Mouse (Mus musculus) spleen, postnatal 4 days (tissue): ENCODE data around the gene Osbpl6.

ENCODE experiments used
- DNase-seq, 2 experiments: peaks; one replicate each; pipeline ENCODE4 v3.0.0; 2022; ENCODE audit warnings: low spot score in 2 of 2

Gene Osbpl6

GRCm38 (mm10) chr2:76498891-76499290, 92.6 kb downstream of the Osbpl6 start:
- no peak for DNase-seq

- DNase-seq, result no peak
Observed at GRCm38 (mm10) chr2:76504122-76504839, 98.0 kb downstream of the Osbpl6 start.

GRCm38 (mm10) chr2:76504989-76505388, 98.7 kb downstream of the Osbpl6 start:
- DNase-seq, result no peak

- no peak for DNase-seq
Observed at GRCm38 (mm10) chr2:76511281-76511721, 105.0 kb downstream of the Osbpl6 start.

- DNase-seq, result no peak
Observed at GRCm38 (mm10) chr2:76512133-76512532, 105.8 kb downstream of the Osbpl6 start.

- no peak for DNase-seq
Observed at GRCm38 (mm10) chr2:76512888-76513287, 106.6 kb downstream of the Osbpl6 start.

GRCm38 (mm10) chr2:76513296-76513695, 107.0 kb downstream of the Osbpl6 start:
- DNase-seq, result no peak

- no peak for DNase-seq
Observed at GRCm38 (mm10) chr2:76517471-76517870, 111.2 kb downstream of the Osbpl6 start.

GRCm38 (mm10) chr2:76518407-76519063, 112.2 kb downstream of the Osbpl6 start:
- no peak for DNase-seq

GRCm38 (mm10) chr2:76521585-76521984, 115.3 kb downstream of the Osbpl6 start:
- no peak for DNase-seq

- DNase-seq, result no peak
Observed at GRCm38 (mm10) chr2:76524451-76524850, 118.1 kb downstream of the Osbpl6 start.

GRCm38 (mm10) chr2:76525645-76526044, 119.3 kb downstream of the Osbpl6 start:
- DNase-seq, result no peak

GRCm38 (mm10) chr2:76532490-76533126, 126.3 kb downstream of the Osbpl6 start:
- no peak for DNase-seq

GRCm38 (mm10) chr2:76534932-76535331, 128.6 kb downstream of the Osbpl6 start:
- DNase-seq, result no peak

GRCm38 (mm10) chr2:76541900-76542299, 135.6 kb downstream of the Osbpl6 start:
- no peak for DNase-seq

- DNase-seq, result no peak
Observed at GRCm38 (mm10) chr2:76542921-76543320, 136.6 kb downstream of the Osbpl6 start.

GRCm38 (mm10) chr2:76545539-76545938, 139.2 kb downstream of the Osbpl6 start:
- no peak for DNase-seq

- DNase-seq, result no peak
Observed at GRCm38 (mm10) chr2:76548171-76548570, 141.9 kb downstream of the Osbpl6 start.

GRCm38 (mm10) chr2:76548836-76549235, 142.5 kb downstream of the Osbpl6 start:
- DNase-seq, result no peak

GRCm38 (mm10) chr2:76549316-76549715, 143.0 kb downstream of the Osbpl6 start:
- no peak for DNase-seq

- DNase-seq, result no peak
Observed at GRCm38 (mm10) chr2:76555852-76556558, 149.7 kb downstream of the Osbpl6 start.

- DNase-seq, result no peak
Observed at GRCm38 (mm10) chr2:76560146-76560545, 153.8 kb downstream of the Osbpl6 start.
